Mouse (Mus musculus) lung, postnatal 0 days (tissue): ENCODE data around the gene Grin2a. TPM values are rescaled to one million over a fixed set of nuclear protein-coding genes. Genes with fewer than 3 reads are reported as not detected.

Experiments
- ATAC-seq: fragments of 200-750 bp; cut with Nextera tagmentation; 2 replicates; pipeline ENCODE4 v1.8.0; 2017; ENCODE audit warnings: moderate library complexity
- DNase-seq: peaks from one replicate; pipeline ENCODE4 v3.0.0-alpha.2; 2016; ENCODE audit warnings: low spot score
- H3K27ac ChIP-seq: fragments of 300-500 bp; sonication (generic); 2 replicates; pipeline ENCODE4 v1.5.1; 2014; ENCODE audit warnings: antibody characterized with exemption, mild to moderate bottlenecking, low read length, mixed read lengths
- H3K27me3 ChIP-seq: fragments of 300-500 bp; sonication (generic); replicated peaks from 2 replicates; pipeline ENCODE4 v1.6.1; 2014; ENCODE audit warnings: low read length, mixed read lengths; ENCODE audit not compliant: insufficient read depth
- H3K36me3 ChIP-seq: fragments of 300-500 bp; sonication (generic); 2 replicates; pipeline ENCODE4 v1.6.1; 2014; ENCODE audit warnings: low read length, mixed read lengths; ENCODE audit not compliant: insufficient read depth
- H3K4me1 ChIP-seq: fragments of 300-500 bp; sonication (generic); 2 replicates; pipeline ENCODE4 v1.6.1; 2014; ENCODE audit warnings: antibody characterized with exemption, low read depth, low read length, mixed read lengths; ENCODE audit not compliant: insufficient read depth
- H3K4me2 ChIP-seq: fragments of 300-500 bp; sonication (generic); replicated peaks from 2 replicates; pipeline ENCODE4 v1.6.1; 2014; ENCODE audit warnings: low read depth, mild to moderate bottlenecking, low read length, moderate library complexity, mixed read lengths
- H3K4me3 ChIP-seq: fragments of 300-500 bp; sonication (generic); 2 replicates; pipeline ENCODE4 v1.5.1; 2014; ENCODE audit warnings: low read depth, low read length
- H3K9ac ChIP-seq: fragments of 300-500 bp; sonication (generic); replicated peaks from 2 replicates; pipeline ENCODE4 v1.6.1; 2014; ENCODE audit warnings: low read depth, mild to moderate bottlenecking
- H3K9me3 ChIP-seq: fragments of 300-500 bp; sonication (generic); 2 replicates; pipeline ENCODE4 v1.6.1; 2016; ENCODE audit warnings: low read length, mixed read lengths
- CTCF ChIP-seq: IDR thresholded peaks from 2 replicates; pipeline ENCODE4 v1.5.1; 2016; ENCODE audit warnings: antibody characterized with exemption, mild to moderate bottlenecking
- EP300 ChIP-seq: IDR thresholded peaks from 2 replicates; pipeline ENCODE4 v1.6.1; 2016; ENCODE audit warnings: antibody characterized with exemption, mild to moderate bottlenecking, control low read depth
- WGBS: fragments of 180-500 bp; shearing (Covaris S2); extraction: QIAGEN DNeasy Blood & Tissue Kit; methylation state at CpG from one replicate; pipeline ENCODE4 v1.1.7; 2014; 5-methylcytosine and 5-hydroxymethylcytosine counted together
- polyA plus RNA-seq: library from polyadenylated mRNA; unstranded; fragments of >200 nt; fragmentation: Nextera tagmentation; extraction: Ambion mirVana; gene quantifications from 2 replicates; pipeline ENCODE4 v1.2.1, GENCODE M21; 2015

Gene Grin2a
- polyA plus RNA-seq, 1 experiment from 2014 or later, result 0.06 TPM

GRCm38 (mm10) chr16:9899176-9899575, 96.2 kb downstream of the Grin2a start:
- no peak for TF ChIP-seq EP300
- TF ChIP-seq CTCF, result no peak
- Histone ChIP-seq H3K36me3 (no peaks in the 10 kb centered on the region), H3K9ac (no peak overlapping the region), H3K4me3 (no peak overlapping the region), H3K27ac (no peak overlapping the region), H3K4me2 (no peak overlapping the region), H3K4me1 (no peaks in the 10 kb centered on the region), H3K27me3 (no peaks in the 10 kb centered on the region), H3K9me3 (no peaks in the 10 kb centered on the region)
- no peak for ATAC-seq
- WGBS, result 62% methylated on average over 2 of the region's 2 CpGs
- no peak for DNase-seq

GRCm38 (mm10) chr16:9895581-9895980, 99.8 kb downstream of the Grin2a start:
- 68% methylated on average over 7 of the region's 7 CpGs for WGBS
- DNase-seq, result no peak
- TF ChIP-seq EP300 (no peak), CTCF (no peak)
- Histone ChIP-seq H3K4me2 (no peak overlapping the region), H3K4me3 (no peak overlapping the region), H3K9ac (no peak overlapping the region), H3K27me3 (no peaks in the 10 kb centered on the region), H3K36me3 (no peaks in the 10 kb centered on the region), H3K27ac (no peak overlapping the region), H3K4me1 (no peaks in the 10 kb centered on the region), H3K9me3 (no peaks in the 10 kb centered on the region)
- ATAC-seq, result no peak

GRCm38 (mm10) chr16:9886155-9886554, 109.2 kb downstream of the Grin2a start:
- no peak for ATAC-seq
- Histone ChIP-seq H3K4me3 (no peak overlapping the region), H3K36me3 (no peaks in the 10 kb centered on the region), H3K9me3 (no peaks in the 10 kb centered on the region), H3K27me3 (no peaks in the 10 kb centered on the region), H3K4me1 (no peaks in the 10 kb centered on the region), H3K27ac (no peak overlapping the region), H3K9ac (no peak overlapping the region), H3K4me2 (no peak overlapping the region)
- 77% methylated on average over 4 of the region's 4 CpGs for WGBS
- TF ChIP-seq EP300 (no peak), CTCF (no peak)
- DNase-seq, result no peak

GRCm38 (mm10) chr16:9884141-9884540, 111.2 kb downstream of the Grin2a start:
- H3K27ac ChIP-seq, result no peak overlapping the region
- WGBS, result 98% methylated on average over 2 of the region's 2 CpGs
- H3K9ac ChIP-seq, result no peak overlapping the region
- no peak overlapping the region for H3K4me3 ChIP-seq
- no peaks in the 10 kb centered on the region for H3K36me3 ChIP-seq
- no peak for ATAC-seq
- no peaks in the 10 kb centered on the region for H3K4me1 ChIP-seq
- no peak for TF ChIP-seq CTCF
- no peak for TF ChIP-seq EP300
- DNase-seq, result no peak
- no peak overlapping the region for H3K4me2 ChIP-seq
- H3K9me3 ChIP-seq, result no peaks in the 10 kb centered on the region
- no peaks in the 10 kb centered on the region for H3K27me3 ChIP-seq

GRCm38 (mm10) chr16:9882420-9882819, 112.9 kb downstream of the Grin2a start:
- H3K9me3 ChIP-seq, result no peaks in the 10 kb centered on the region
- WGBS, result 62% methylated on average over 4 of the region's 4 CpGs
- no peak overlapping the region for H3K27ac ChIP-seq
- TF ChIP-seq CTCF (no peak), EP300 (no peak)
- H3K9ac ChIP-seq, result no peak overlapping the region
- H3K27me3 ChIP-seq, result no peaks in the 10 kb centered on the region
- H3K4me2 ChIP-seq, result no peak overlapping the region
- DNase-seq, result no peak
- no peak overlapping the region for H3K4me3 ChIP-seq
- ATAC-seq, result no peak
- H3K36me3 ChIP-seq, result no peaks in the 10 kb centered on the region
- H3K4me1 ChIP-seq, result no peaks in the 10 kb centered on the region

- 60% methylated on average over 4 of the region's 4 CpGs for WGBS
- H3K4me2 ChIP-seq, result no peak overlapping the region
- ATAC-seq, result no peak
Observed at GRCm38 (mm10) chr16:9873001-9873400, 122.4 kb downstream of the Grin2a start.

GRCm38 (mm10) chr16:9865710-9866109, 129.7 kb downstream of the Grin2a start:
- DNase-seq (no peak), ATAC-seq (no peak)
- Histone ChIP-seq H3K4me2 (no peak overlapping the region), H3K9ac (no peak overlapping the region), H3K27me3 (no peaks in the 10 kb centered on the region), H3K4me1 (no peaks in the 10 kb centered on the region), H3K27ac (no peak overlapping the region), H3K36me3 (no peaks in the 10 kb centered on the region), H3K4me3 (no peak overlapping the region), H3K9me3 (no peaks in the 10 kb centered on the region)
- 75% methylated on average over 3 of the region's 3 CpGs for WGBS
- no peak for TF ChIP-seq EP300
- TF ChIP-seq CTCF, result no peak

More at GRCm38 (mm10) chr16:9873001-9873400, 122.4 kb downstream of the Grin2a start:
- Histone ChIP-seq H3K36me3 (no peaks in the 10 kb centered on the region), H3K27me3 (no peaks in the 10 kb centered on the region), H3K9me3 (no peaks in the 10 kb centered on the region), H3K9ac (no peak overlapping the region), H3K27ac (no peak overlapping the region), H3K4me3 (no peak overlapping the region), H3K4me1 (no peaks in the 10 kb centered on the region)
- TF ChIP-seq CTCF (no peak), EP300 (no peak)
- no peak for DNase-seq
